Mouse (Mus musculus): Measurements from ENCODE around the gene Cpm. TPM values are rescaled to one million over a fixed set of nuclear protein-coding genes. Genes with fewer than 3 reads are reported as not detected.

Gene Cpm
- polyA plus RNA-seq, 1 experiment, result 6.7 TPM

DNA sequence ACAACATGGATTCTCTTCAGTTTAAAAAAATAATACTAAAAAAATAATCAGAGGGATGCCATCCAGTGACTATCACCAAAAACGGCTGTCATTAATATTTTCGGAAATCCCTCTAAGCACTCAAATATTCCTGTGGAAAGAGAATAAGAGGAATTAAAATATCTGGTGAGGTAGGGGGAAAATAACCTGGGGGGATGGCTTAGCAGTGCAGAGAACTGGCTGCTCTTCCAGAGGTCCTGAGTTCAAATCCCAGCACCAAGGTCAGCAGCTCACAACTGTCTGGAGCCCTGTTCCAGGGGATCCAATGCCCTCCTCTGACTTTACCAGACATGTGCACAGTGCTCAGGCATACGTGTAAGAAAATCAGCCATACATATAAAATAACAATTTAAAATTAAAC lies 37.1 kb downstream of the Cpm start:
- no peaks in the 10 kb centered on the region for H3K27me3 ChIP-seq (ENCODE audit: control insufficient read depth, insufficient read depth, low read length, poor library complexity, severe bottlenecking)
- TF ChIP-seq CTCF (IDR thresholded peaks at IDR 0.05; ENCODE audit: low read depth, low read length), result no peak
- TF ChIP-seq EP300 (IDR thresholded peaks at IDR 0.05; ENCODE audit: insufficient read depth, low read depth, low read length), result no peak
- no peak for TF ChIP-seq POLR2A (IDR thresholded peaks at IDR 0.05; ENCODE audit: insufficient read depth, low read length)
- H3K9me3 ChIP-seq (replicated peaks; ENCODE audit: control insufficient read depth, insufficient read depth, low read length, poor library complexity, severe bottlenecking), result no peaks in the 10 kb centered on the region
- no peaks in the 10 kb centered on the region for H3K36me3 ChIP-seq (ENCODE audit: control insufficient read depth, insufficient read depth, low read length, poor library complexity, severe bottlenecking)
- no peak overlapping the region for H3K27ac ChIP-seq (ENCODE audit: insufficient read depth, low read length)
- peaks cover 2% of the 10 kb centered on the region for H3K4me1 ChIP-seq (ENCODE audit: control insufficient read depth, insufficient read depth, low read length)
- no peak overlapping the region for H3K9ac ChIP-seq (ENCODE audit: low read depth, poor library complexity, severe bottlenecking)
- no peak overlapping the region for H3K4me3 ChIP-seq (ENCODE audit: low read depth, low read length)

DNA sequence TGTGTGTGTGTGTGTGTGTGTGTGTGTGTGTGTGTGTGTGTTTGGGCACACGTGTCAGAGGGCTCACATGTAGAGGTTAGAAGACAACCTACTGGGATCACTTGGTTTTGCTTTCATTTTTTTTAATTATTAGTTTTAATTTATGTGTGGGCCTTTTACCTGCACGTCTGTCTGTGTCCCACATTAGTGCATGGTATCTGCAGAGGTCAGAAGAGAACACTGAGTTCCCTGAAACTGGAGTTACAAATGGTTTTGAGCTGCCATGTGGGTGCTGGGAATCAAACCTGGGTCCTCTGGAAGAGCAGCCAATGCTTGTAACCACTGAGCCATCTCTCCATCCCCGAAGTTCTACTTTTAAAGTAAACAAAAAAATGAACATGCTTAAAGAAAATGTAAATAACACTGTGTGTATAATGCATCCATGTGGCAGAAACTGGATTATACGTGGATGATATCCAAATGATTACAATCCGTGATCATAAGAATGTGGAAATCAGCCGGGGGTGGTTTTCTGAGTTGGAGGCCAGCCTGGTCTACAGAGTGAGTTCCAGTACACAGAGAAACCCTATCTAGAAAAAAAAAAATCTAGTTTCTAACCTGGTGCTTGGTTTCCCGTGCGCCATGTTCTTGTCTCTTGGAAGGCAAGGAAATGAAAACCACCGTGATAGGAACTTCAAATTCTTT lies 37.8 kb downstream of the Cpm start:
- no peak overlapping the region for H3K9ac ChIP-seq (ENCODE audit: low read depth, poor library complexity, severe bottlenecking)
- no peaks in the 10 kb centered on the region for H3K36me3 ChIP-seq (ENCODE audit: control insufficient read depth, insufficient read depth, low read length, poor library complexity, severe bottlenecking)
- no peak overlapping the region for H3K4me3 ChIP-seq (ENCODE audit: low read depth, low read length)
- no peak overlapping the region for H3K27ac ChIP-seq (ENCODE audit: insufficient read depth, low read length)
- peaks cover 2% of the 10 kb centered on the region for H3K4me1 ChIP-seq (ENCODE audit: control insufficient read depth, insufficient read depth, low read length)
- no peaks in the 10 kb centered on the region for H3K9me3 ChIP-seq (replicated peaks; ENCODE audit: control insufficient read depth, insufficient read depth, low read length, poor library complexity, severe bottlenecking)
- TF ChIP-seq POLR2A (IDR thresholded peaks at IDR 0.05; ENCODE audit: insufficient read depth, low read length) (no peak), EP300 (IDR thresholded peaks at IDR 0.05; ENCODE audit: insufficient read depth, low read depth, low read length) (no peak), CTCF (IDR thresholded peaks at IDR 0.05; ENCODE audit: low read depth, low read length) (no peak)
- no peaks in the 10 kb centered on the region for H3K27me3 ChIP-seq (ENCODE audit: control insufficient read depth, insufficient read depth, low read length, poor library complexity, severe bottlenecking)

DNA sequence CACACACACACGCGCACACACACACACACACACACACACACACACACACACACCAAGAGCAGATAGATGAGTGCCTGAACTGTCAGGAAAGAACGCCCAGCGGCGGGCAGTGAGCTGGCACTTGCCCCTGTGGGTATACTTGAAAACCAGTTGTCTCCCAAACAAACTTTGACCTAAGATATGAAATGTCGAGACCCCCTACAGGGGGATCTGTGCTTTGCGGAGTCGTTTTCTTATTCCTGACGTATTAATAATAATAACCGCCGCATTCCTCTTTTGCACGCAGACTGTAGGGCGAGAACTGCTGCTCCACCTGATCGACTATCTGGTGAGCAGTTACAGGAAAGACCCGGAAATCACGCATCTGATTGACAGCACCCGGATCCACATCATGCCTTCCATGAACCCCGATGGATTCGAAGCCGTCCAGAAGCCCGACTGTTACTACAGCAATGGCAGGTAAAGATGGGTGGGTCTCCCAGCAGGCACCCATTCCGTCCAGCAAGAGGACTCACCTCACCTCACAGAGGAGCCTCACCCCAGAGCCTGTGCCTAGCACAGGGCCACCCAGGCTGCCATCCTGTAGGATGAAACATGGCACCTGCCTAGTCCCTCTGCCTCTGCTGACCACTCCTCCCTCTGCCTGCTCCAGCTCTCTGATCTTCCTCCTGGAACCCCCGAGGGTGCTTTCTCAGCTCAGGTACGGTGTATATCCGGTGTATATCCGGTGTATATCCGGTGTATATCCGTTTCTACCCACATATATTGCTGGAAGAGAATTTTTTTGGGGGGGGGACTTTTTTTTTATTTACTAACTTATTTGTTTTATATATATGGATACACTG lies 38.6 kb downstream of the Cpm start:
- no peak overlapping the region for H3K9ac ChIP-seq (ENCODE audit: low read depth, poor library complexity, severe bottlenecking)
- no peaks in the 10 kb centered on the region for H3K27me3 ChIP-seq (ENCODE audit: control insufficient read depth, insufficient read depth, low read length, poor library complexity, severe bottlenecking)
- TF ChIP-seq POLR2A (IDR thresholded peaks at IDR 0.05; ENCODE audit: insufficient read depth, low read length), result no peak
- TF ChIP-seq EP300 (IDR thresholded peaks at IDR 0.05; ENCODE audit: insufficient read depth, low read depth, low read length), result no peak
- no peak for TF ChIP-seq CTCF (IDR thresholded peaks at IDR 0.05; ENCODE audit: low read depth, low read length)
- H3K27ac ChIP-seq (ENCODE audit: insufficient read depth, low read length), result no peak overlapping the region
- H3K36me3 ChIP-seq (ENCODE audit: control insufficient read depth, insufficient read depth, low read length, poor library complexity, severe bottlenecking), result no peaks in the 10 kb centered on the region
- H3K9me3 ChIP-seq (replicated peaks; ENCODE audit: control insufficient read depth, insufficient read depth, low read length, poor library complexity, severe bottlenecking), result no peaks in the 10 kb centered on the region
- peaks cover 2% of the 10 kb centered on the region for H3K4me1 ChIP-seq (ENCODE audit: control insufficient read depth, insufficient read depth, low read length)
- no peak overlapping the region for H3K4me3 ChIP-seq (ENCODE audit: low read depth, low read length)

DNA sequence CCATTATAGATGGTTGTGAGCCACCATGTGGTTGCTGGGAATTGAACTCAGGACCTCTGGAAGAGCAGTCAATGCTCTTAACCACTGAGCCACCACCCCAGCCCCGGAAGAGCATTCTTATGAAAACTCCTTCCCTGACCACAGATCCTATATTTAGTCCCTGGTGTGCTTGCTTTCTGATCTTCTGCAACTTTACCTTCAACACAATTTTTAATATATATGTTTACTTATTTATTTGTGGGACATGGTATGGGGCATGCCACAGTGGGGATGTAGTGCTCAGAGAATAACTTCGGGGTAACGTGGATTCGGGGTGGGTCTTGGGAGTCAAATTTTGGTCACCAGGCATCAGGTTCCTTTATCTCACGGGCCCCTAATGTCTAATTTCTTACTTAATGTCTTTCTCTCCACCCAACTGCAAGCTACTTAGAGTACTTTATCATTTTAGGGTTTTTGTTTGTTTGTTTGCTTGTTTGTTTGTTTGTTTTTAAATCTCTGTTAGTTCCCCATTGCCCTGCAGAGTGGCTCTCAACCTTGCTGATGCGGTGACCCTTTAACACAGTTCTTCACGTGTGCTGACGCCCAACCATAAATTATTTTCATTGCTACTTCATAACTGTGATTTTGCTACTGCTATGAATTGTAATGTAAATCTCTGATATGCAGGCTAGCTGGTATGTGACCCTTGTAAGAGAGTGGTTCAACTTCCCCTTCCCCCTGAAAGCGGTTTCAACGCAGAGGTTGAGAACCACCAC lies 39.4 kb downstream of the Cpm start:
- TF ChIP-seq CTCF (IDR thresholded peaks at IDR 0.05; ENCODE audit: low read depth, low read length) (no peak), EP300 (IDR thresholded peaks at IDR 0.05; ENCODE audit: insufficient read depth, low read depth, low read length) (no peak), POLR2A (IDR thresholded peaks at IDR 0.05; ENCODE audit: insufficient read depth, low read length) (no peak)
- no peak overlapping the region for H3K9ac ChIP-seq (ENCODE audit: low read depth, poor library complexity, severe bottlenecking)
- H3K27ac ChIP-seq (ENCODE audit: insufficient read depth, low read length), result no peak overlapping the region

GRCm38 (mm10) chr10:117669449-117670090 lies 40.3 kb downstream of the Cpm start:
- Histone ChIP-seq H3K27me3 (ENCODE audit: control insufficient read depth, insufficient read depth, low read length, poor library complexity, severe bottlenecking) (no peaks in the 10 kb centered on the region), H3K27ac (ENCODE audit: insufficient read depth, low read length) (no peak overlapping the region), H3K36me3 (ENCODE audit: control insufficient read depth, insufficient read depth, low read length, poor library complexity, severe bottlenecking) (no peaks in the 10 kb centered on the region), H3K4me1 (ENCODE audit: control insufficient read depth, insufficient read depth, low read length) (no peaks in the 10 kb centered on the region), H3K9me3 (replicated peaks; ENCODE audit: control insufficient read depth, insufficient read depth, low read length, poor library complexity, severe bottlenecking) (no peaks in the 10 kb centered on the region), H3K4me3 (ENCODE audit: low read depth, low read length) (no peak overlapping the region), H3K9ac (ENCODE audit: low read depth, poor library complexity, severe bottlenecking) (no peak overlapping the region)
- TF ChIP-seq EP300 (IDR thresholded peaks at IDR 0.05; ENCODE audit: insufficient read depth, low read depth, low read length) (no peak), POLR2A (IDR thresholded peaks at IDR 0.05; ENCODE audit: insufficient read depth, low read length) (no peak), CTCF (IDR thresholded peaks at IDR 0.05; ENCODE audit: low read depth, low read length) (no peak)

More for the DNA sequence above, 39.4 kb downstream of the Cpm start:
- Histone ChIP-seq H3K36me3 (ENCODE audit: control insufficient read depth, insufficient read depth, low read length, poor library complexity, severe bottlenecking) (no peaks in the 10 kb centered on the region), H3K4me3 (ENCODE audit: low read depth, low read length) (no peak overlapping the region), H3K27me3 (ENCODE audit: control insufficient read depth, insufficient read depth, low read length, poor library complexity, severe bottlenecking) (no peaks in the 10 kb centered on the region), H3K9me3 (replicated peaks; ENCODE audit: control insufficient read depth, insufficient read depth, low read length, poor library complexity, severe bottlenecking) (no peaks in the 10 kb centered on the region), H3K4me1 (ENCODE audit: control insufficient read depth, insufficient read depth, low read length) (no peaks in the 10 kb centered on the region)

All from ES-Bruce4 (cell line).